Mouse (Mus musculus) kidney, embryonic 16.5 days (tissue): ENCODE results near the gene Cdkn2d. TPM values are rescaled to one million over a fixed set of nuclear protein-coding genes. Genes with fewer than 3 reads are reported as not detected.
"Not testable (repeated sequence)": the region's sequence is repeated elsewhere in the genome, so short reads cannot be mapped to it uniquely, and the experiment has no call there.

ENCODE experiments used
- ATAC-seq: fragments of 200-750 bp; cut with Nextera tagmentation; 2 replicates; pipeline ENCODE4 v1.8.0; 2017; ENCODE audit warnings: moderate TSS enrichment; ENCODE audit not compliant: low FRiP score, low TSS enrichment
- H3K27ac ChIP-seq: fragments of 300-500 bp; sonication (generic); 2 replicates; pipeline ENCODE4 v1.5.1; 2014; ENCODE audit warnings: low read length
- H3K27me3 ChIP-seq: fragments of 300-500 bp; sonication (generic); 2 replicates; pipeline ENCODE4 v1.6.1; 2014; ENCODE audit warnings: low read length, control low read depth, mixed read lengths; ENCODE audit not compliant: insufficient read depth
- H3K36me3 ChIP-seq: fragments of 300-500 bp; sonication (generic); 2 replicates; pipeline ENCODE4 v1.6.1; 2014; ENCODE audit warnings: low read length, control low read depth, mixed read lengths; ENCODE audit not compliant: insufficient read depth
- H3K4me1 ChIP-seq: fragments of 300-500 bp; sonication (generic); 2 replicates; pipeline ENCODE4 v1.6.1; 2014; ENCODE audit warnings: low read length, control low read depth, mixed read lengths; ENCODE audit not compliant: insufficient read depth
- H3K4me2 ChIP-seq: fragments of 300-500 bp; sonication (generic); replicated peaks from 2 replicates; pipeline ENCODE4 v1.6.1; 2014; ENCODE audit warnings: low read depth, low read length
- H3K4me3 ChIP-seq: fragments of 300-500 bp; sonication (generic); 2 replicates; pipeline ENCODE4 v1.5.1; 2014; ENCODE audit warnings: mild to moderate bottlenecking, low read length
- H3K9ac ChIP-seq: fragments of 300-500 bp; sonication (generic); replicated peaks from 2 replicates; pipeline ENCODE4 v1.6.1; 2014; ENCODE audit warnings: low read length
- H3K9me3 ChIP-seq: fragments of 300-500 bp; sonication (generic); 2 replicates; pipeline ENCODE4 v1.6.1; 2016; ENCODE audit warnings: low read length, control low read depth
- WGBS: fragments of 180-500 bp; shearing (Covaris S2); extraction: QIAGEN DNeasy Blood & Tissue Kit; methylation state at CpG from one replicate; pipeline ENCODE4 v1.1.7; 2014; 5-methylcytosine and 5-hydroxymethylcytosine counted together
- polyA plus RNA-seq: library from polyadenylated mRNA; unstranded; fragments of >200 nt; fragmentation: Nextera tagmentation; extraction: Ambion mirVana; gene quantifications from 2 replicates; pipeline ENCODE4 v1.2.1, GENCODE M21; 2015

The Cdkn2d gene
- polyA plus RNA-seq, 1 experiment from 2014 or later, result 50.9 TPM

- WGBS, result 69% methylated on average over 7 of the region's 7 CpGs
- Histone ChIP-seq H3K9ac (no peak overlapping the region), H3K27me3 (no peaks in the 10 kb centered on the region), H3K27ac (no peak overlapping the region), H3K36me3 (no peaks in the 10 kb centered on the region), H3K4me2 (no peak overlapping the region), H3K9me3 (no peaks in the 10 kb centered on the region), H3K4me3 (no peak overlapping the region), H3K4me1 (0 out of 2 replicates have a peak, but pooled peaks cover 4% of the 10 kb centered on the region)
- no peak for ATAC-seq
Observed at GRCm38 (mm10) chr9:21305065-21305464, 13.9 kb upstream of the Cdkn2d start.

- Histone ChIP-seq H3K27me3 (no peaks in the 10 kb centered on the region), H3K4me1 (no peaks in the 10 kb centered on the region), H3K36me3 (0 out of 2 replicates have a peak, but pooled peaks cover 4% of the 10 kb centered on the region), H3K27ac (no peak overlapping the region), H3K9me3 (no peaks in the 10 kb centered on the region), H3K4me2 (no peak overlapping the region), H3K4me3 (no peak overlapping the region), H3K9ac (no peak overlapping the region)
- 82% methylated on average over 10 of the region's 10 CpGs for WGBS
- 0 out of 2 replicates have a peak, but pooled peaks have one; percentile 39 for ATAC-seq
Observed at GRCm38 (mm10) chr9:21299014-21299413, 7.8 kb upstream of the Cdkn2d start.

GRCm38 (mm10) chr9:21292271-21292670 lies 1.1 kb upstream of the Cdkn2d start:
- H3K36me3 ChIP-seq, result peaks cover 6% of the 10 kb centered on the region; the same call in 1 of the 2 replicates
- H3K27ac ChIP-seq, result no peak overlapping the region
- H3K9me3 ChIP-seq, result no peaks in the 10 kb centered on the region
- 93% methylated on average over 3 of the region's 3 CpGs for WGBS
- no peak for ATAC-seq
- H3K4me2 ChIP-seq, result no peak overlapping the region
- peaks cover 23% of the 10 kb centered on the region for H3K4me1 ChIP-seq
- no peaks in the 10 kb centered on the region for H3K27me3 ChIP-seq
- no peak overlapping the region for H3K9ac ChIP-seq
- no peak overlapping the region; the same call in 1 of the 2 replicates for H3K4me3 ChIP-seq

- Histone ChIP-seq H3K4me3 (peak overlapping the region; percentile 84), H3K4me1 (peaks cover 27% of the 10 kb centered on the region), H3K9ac (peak overlapping the region; percentile 68), H3K4me2 (peak overlapping the region; percentile 56), H3K27ac (peak overlapping the region; percentile 96)
- not testable (repeated sequence) for H3K36me3 ChIP-seq, H3K27me3 ChIP-seq, H3K9me3 ChIP-seq, ATAC-seq
- 16% methylated on average over 7 of the region's 7 CpGs for WGBS
Observed at GRCm38 (mm10) chr9:21291868-21292267, 661 bp upstream of the Cdkn2d start.

GRCm38 (mm10) chr9:21290589-21290988 lies 618 bp downstream of the Cdkn2d start:
- under 1% methylated on average over 20 of the region's 20 CpGs for WGBS
- Histone ChIP-seq H3K9ac (peak overlapping the region; percentile 87), H3K4me2 (peak overlapping the region; percentile 69), H3K4me1 (peaks cover 34% of the 10 kb centered on the region), H3K27me3 (no peaks in the 10 kb centered on the region), H3K9me3 (no peaks in the 10 kb centered on the region), H3K27ac (peak overlapping the region; percentile 85), H3K36me3 (peaks cover 6% of the 10 kb centered on the region; the same call in 1 of the 2 replicates), H3K4me3 (peak overlapping the region; percentile 84)
- no peak for ATAC-seq

- H3K4me1 ChIP-seq, result peaks cover 34% of the 10 kb centered on the region
- H3K9ac ChIP-seq, result no peak overlapping the region
- H3K4me3 ChIP-seq, result peak overlapping the region; percentile 84
- H3K27me3 ChIP-seq, result no peaks in the 10 kb centered on the region
- peaks cover 9% of the 10 kb centered on the region for H3K36me3 ChIP-seq
- no peaks in the 10 kb centered on the region for H3K9me3 ChIP-seq
- 79% methylated on average over 2 of the region's 2 CpGs for WGBS
- no peak for ATAC-seq
- H3K4me2 ChIP-seq, result peak overlapping the region; percentile 69
- no peak overlapping the region; the same call in 1 of the 2 replicates for H3K27ac ChIP-seq
Observed at GRCm38 (mm10) chr9:21289337-21289671, 1.9 kb downstream of the Cdkn2d start.

- no peaks in the 10 kb centered on the region for H3K9me3 ChIP-seq
- no peak for ATAC-seq
- H3K4me2 ChIP-seq, result peak overlapping the region; percentile 75
- peaks cover 34% of the 10 kb centered on the region for H3K4me1 ChIP-seq
- peak overlapping the region; percentile 71 for H3K4me3 ChIP-seq
- no peaks in the 10 kb centered on the region for H3K27me3 ChIP-seq
- WGBS, result 71% methylated on average over 13 of the region's 13 CpGs
- H3K36me3 ChIP-seq, result peaks cover 15% of the 10 kb centered on the region
- peak overlapping the region; percentile 90 for H3K27ac ChIP-seq
- H3K9ac ChIP-seq, result peak overlapping the region; percentile 79
Observed at GRCm38 (mm10) chr9:21288404-21289336, 2.5 kb downstream of the Cdkn2d start.

- Histone ChIP-seq H3K4me1 (peaks cover 34% of the 10 kb centered on the region), H3K27ac (peak within 1 kb of the TSS; percentile 90), H3K4me3 (peak within 1 kb of the TSS; percentile 71), H3K27me3 (no peaks in the 10 kb centered on the region), H3K36me3 (peaks cover 19% of the 10 kb centered on the region), H3K9ac (peak within 1 kb of the TSS; percentile 79), H3K9me3 (no peaks in the 10 kb centered on the region), H3K4me2 (peak within 1 kb of the TSS; percentile 75)
- peak; percentile 72 for ATAC-seq
- under 1% methylated on average over 59 of the region's 59 CpGs for WGBS
Observed at GRCm38 (mm10) chr9:21287571-21288402, 3.4 kb downstream of the Cdkn2d start, which contains the start of gene Kri1. TSS of gene Kri1 (minus strand) at chr9:21287969.

- 63% methylated on average over 3 of the region's 3 CpGs for whole genome bisulfite sequencing
- H3K27me3 ChIP-seq, result no peaks in the 10 kb centered on the region
- H3K4me2 ChIP-seq, result peak overlapping the region; percentile 75
- ATAC-seq, result no peak
- H3K9ac ChIP-seq, result peak overlapping the region; percentile 79
- peaks cover 27% of the 10 kb centered on the region for H3K36me3 ChIP-seq
- peak overlapping the region; percentile 71 for H3K4me3 ChIP-seq
- H3K4me1 ChIP-seq, result peaks cover 34% of the 10 kb centered on the region
- no peaks in the 10 kb centered on the region for H3K9me3 ChIP-seq
- no peak overlapping the region for H3K27ac ChIP-seq
Observed at GRCm38 (mm10) chr9:21286753-21287152, 4.5 kb downstream of the Cdkn2d start.
